Mouse (Mus musculus): ENCODE results near the gene Fam81b. TPM values are rescaled to one million over a fixed set of nuclear protein-coding genes. Genes with fewer than 3 reads are reported as not detected.
"Not testable (repeated sequence)": the region's sequence is repeated elsewhere in the genome, so short reads cannot be mapped to it uniquely, and the experiment has no call there.

Fam81b gene
- polyA plus RNA-seq (2014; fragmentation: Nextera tagmentation; extraction: Ambion mirVana): not detected in 2 replicates

- Histone ChIP-seq H3K4me2 (no peak within 1 kb of the TSS), H3K4me3 (ENCODE audit: low read depth, low read length) (no peak within 1 kb of the TSS), H3K36me3 (ENCODE audit: control insufficient read depth, insufficient read depth, low read length) (no peaks in the 10 kb centered on the region), H3K27me3 (replicated peaks; ENCODE audit: control insufficient read depth, insufficient read depth, low read length) (no peaks in the 10 kb centered on the region), H3K9me3 (ENCODE audit: control insufficient read depth, low read length) (no peaks in the 10 kb centered on the region), H3K4me1 (replicated peaks; ENCODE audit: control insufficient read depth, insufficient read depth, low read length) (no peaks in the 10 kb centered on the region), H3K9ac (ENCODE audit: low read depth, low read length) (no peak within 1 kb of the TSS), H3K27ac (ENCODE audit: low read depth, low read length) (no peak within 1 kb of the TSS)
- WGBS: 34% methylated on average over 7 of the region's 7 CpGs
- ATAC-seq (replicated peaks; ENCODE audit: low FRiP score): no peak
- no peak for DNase-seq (ENCODE audit: low spot score)
These were observed at the start of gene Fam81b for GRCm38 (mm10) chr13:76304637-76305122. Fam81b (minus strand) TSS chr13:76305072.

DNA sequence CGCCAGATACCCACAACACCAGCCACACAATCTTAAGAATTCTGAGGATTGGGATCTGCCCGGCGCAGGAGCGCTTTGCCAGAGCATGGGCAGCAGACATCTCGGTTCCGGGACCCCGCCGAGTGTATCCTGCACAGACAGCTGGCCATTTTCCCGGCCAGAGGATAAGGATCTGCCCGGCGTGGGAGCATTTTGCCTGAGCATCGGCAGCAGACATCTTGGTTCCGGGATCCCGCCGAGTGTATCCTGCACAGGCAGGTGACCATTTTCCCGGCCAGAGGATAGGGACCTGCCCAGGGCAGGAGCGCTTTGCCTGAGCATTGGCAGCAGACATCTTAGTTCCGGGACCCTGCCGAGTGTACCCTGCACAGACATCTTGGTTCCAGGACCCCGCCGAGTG, 41.1 kb upstream of the Fam81b start:
- H3K4me3 ChIP-seq (ENCODE audit: low read depth, low read length); H3K27me3 ChIP-seq (replicated peaks; ENCODE audit: control insufficient read depth, insufficient read depth, low read length); H3K4me2 ChIP-seq; DNase-seq (ENCODE audit: low spot score); H3K4me1 ChIP-seq (replicated peaks; ENCODE audit: control insufficient read depth, insufficient read depth, low read length); H3K36me3 ChIP-seq (ENCODE audit: control insufficient read depth, insufficient read depth, low read length); H3K9ac ChIP-seq (ENCODE audit: low read depth, low read length); H3K27ac ChIP-seq (ENCODE audit: low read depth, low read length); H3K9me3 ChIP-seq (ENCODE audit: control insufficient read depth, low read length); ATAC-seq (replicated peaks; ENCODE audit: low FRiP score): not testable (repeated sequence)
- 63% methylated on average over 19 of the region's 21 CpGs for WGBS

DNA sequence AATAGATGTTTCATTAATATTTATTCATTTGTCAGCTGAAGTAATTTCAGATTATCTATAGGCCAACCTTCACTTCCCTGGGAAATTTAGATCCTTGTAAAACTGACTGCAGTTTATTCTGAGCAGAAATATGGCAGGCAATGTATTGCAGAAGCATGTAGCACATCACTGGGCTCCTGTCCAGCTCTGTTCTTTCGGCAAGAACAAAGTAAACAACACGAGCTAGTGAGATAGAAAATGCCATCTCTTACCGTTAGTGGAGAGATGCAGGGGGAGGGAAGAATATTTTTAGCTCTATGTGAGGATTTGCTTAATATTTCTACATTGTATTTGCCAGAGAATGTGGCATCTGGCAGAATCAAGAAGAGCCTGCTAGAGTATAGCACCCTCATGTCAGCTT, 13.8 kb upstream of the Fam81b start:
- DNase-seq (ENCODE audit: low spot score) (no peak), ATAC-seq (replicated peaks; ENCODE audit: low FRiP score) (no peak)
- Histone ChIP-seq H3K4me2 (no peak overlapping the region), H3K9me3 (ENCODE audit: control insufficient read depth, low read length) (no peaks in the 10 kb centered on the region), H3K4me1 (replicated peaks; ENCODE audit: control insufficient read depth, insufficient read depth, low read length) (no peaks in the 10 kb centered on the region), H3K9ac (ENCODE audit: low read depth, low read length) (no peak overlapping the region), H3K4me3 (ENCODE audit: low read depth, low read length) (no peak overlapping the region), H3K27me3 (replicated peaks; ENCODE audit: control insufficient read depth, insufficient read depth, low read length) (no peaks in the 10 kb centered on the region), H3K27ac (ENCODE audit: low read depth, low read length) (no peak overlapping the region), H3K36me3 (ENCODE audit: control insufficient read depth, insufficient read depth, low read length) (no peaks in the 10 kb centered on the region)
- 46% methylated on average over 3 of the region's 3 CpGs for WGBS

GRCm38 (mm10) chr13:76311580-76311979, 6.7 kb upstream of the Fam81b start:
- no peak overlapping the region for H3K27ac ChIP-seq (ENCODE audit: low read depth, low read length)
- no peaks in the 10 kb centered on the region for H3K36me3 ChIP-seq (ENCODE audit: control insufficient read depth, insufficient read depth, low read length)
- H3K4me2 ChIP-seq: no peak overlapping the region
- H3K9me3 ChIP-seq (ENCODE audit: control insufficient read depth, low read length): no peaks in the 10 kb centered on the region
- DNase-seq (ENCODE audit: low spot score) (no peak), ATAC-seq (replicated peaks; ENCODE audit: low FRiP score) (no peak)
- H3K4me3 ChIP-seq (ENCODE audit: low read depth, low read length): no peak overlapping the region
- no peak overlapping the region for H3K9ac ChIP-seq (ENCODE audit: low read depth, low read length)
- H3K27me3 ChIP-seq (replicated peaks; ENCODE audit: control insufficient read depth, insufficient read depth, low read length): no peaks in the 10 kb centered on the region
- 80% methylated on average over 7 of the region's 7 CpGs for WGBS
- no peaks in the 10 kb centered on the region for H3K4me1 ChIP-seq (replicated peaks; ENCODE audit: control insufficient read depth, insufficient read depth, low read length)

GRCm38 (mm10) chr13:76308811-76309210, 3.9 kb upstream of the Fam81b start:
- no peaks in the 10 kb centered on the region for H3K4me1 ChIP-seq (replicated peaks; ENCODE audit: control insufficient read depth, insufficient read depth, low read length)
- no peak for ATAC-seq (replicated peaks; ENCODE audit: low FRiP score)
- DNase-seq (ENCODE audit: low spot score): no peak
- 62% methylated on average over 1 of the region's 1 CpGs for WGBS
- no peaks in the 10 kb centered on the region for H3K27me3 ChIP-seq (replicated peaks; ENCODE audit: control insufficient read depth, insufficient read depth, low read length)
- H3K36me3 ChIP-seq (ENCODE audit: control insufficient read depth, insufficient read depth, low read length): no peaks in the 10 kb centered on the region
- H3K9me3 ChIP-seq (ENCODE audit: control insufficient read depth, low read length): no peaks in the 10 kb centered on the region
- no peak overlapping the region for H3K27ac ChIP-seq (ENCODE audit: low read depth, low read length)
- no peak overlapping the region for H3K9ac ChIP-seq (ENCODE audit: low read depth, low read length)
- no peak overlapping the region for H3K4me2 ChIP-seq
- H3K4me3 ChIP-seq (ENCODE audit: low read depth, low read length): no peak overlapping the region

GRCm38 (mm10) chr13:76305655-76306365, 938 bp upstream of the Fam81b start:
- no peaks in the 10 kb centered on the region for H3K9me3 ChIP-seq (ENCODE audit: control insufficient read depth, low read length)
- H3K4me3 ChIP-seq (ENCODE audit: low read depth, low read length): no peak overlapping the region
- H3K4me1 ChIP-seq (replicated peaks; ENCODE audit: control insufficient read depth, insufficient read depth, low read length): no peaks in the 10 kb centered on the region
- no peak overlapping the region for H3K9ac ChIP-seq (ENCODE audit: low read depth, low read length)
- no peak for ATAC-seq (replicated peaks; ENCODE audit: low FRiP score)
- no peaks in the 10 kb centered on the region for H3K27me3 ChIP-seq (replicated peaks; ENCODE audit: control insufficient read depth, insufficient read depth, low read length)
- no peaks in the 10 kb centered on the region for H3K36me3 ChIP-seq (ENCODE audit: control insufficient read depth, insufficient read depth, low read length)
- no peak for DNase-seq (ENCODE audit: low spot score)
- 48% methylated on average over 2 of the region's 2 CpGs for WGBS
- no peak overlapping the region for H3K4me2 ChIP-seq
- no peak overlapping the region for H3K27ac ChIP-seq (ENCODE audit: low read depth, low read length)

- H3K4me3 ChIP-seq (ENCODE audit: low read depth, low read length): no peak overlapping the region
- H3K4me1 ChIP-seq (replicated peaks; ENCODE audit: control insufficient read depth, insufficient read depth, low read length): no peaks in the 10 kb centered on the region
- no peak for ATAC-seq (replicated peaks; ENCODE audit: low FRiP score)
- no peak overlapping the region for H3K4me2 ChIP-seq
- WGBS: 88% methylated on average over 3 of the region's 3 CpGs
- H3K36me3 ChIP-seq (ENCODE audit: control insufficient read depth, insufficient read depth, low read length): no peaks in the 10 kb centered on the region
- H3K9ac ChIP-seq (ENCODE audit: low read depth, low read length): no peak overlapping the region
- no peaks in the 10 kb centered on the region for H3K9me3 ChIP-seq (ENCODE audit: control insufficient read depth, low read length)
- DNase-seq (ENCODE audit: low spot score): no peak
- H3K27me3 ChIP-seq (replicated peaks; ENCODE audit: control insufficient read depth, insufficient read depth, low read length): no peaks in the 10 kb centered on the region
- no peak overlapping the region for H3K27ac ChIP-seq (ENCODE audit: low read depth, low read length)
These were observed 369 bp upstream of the Fam81b start for GRCm38 (mm10) chr13:76305241-76305640.

DNA sequence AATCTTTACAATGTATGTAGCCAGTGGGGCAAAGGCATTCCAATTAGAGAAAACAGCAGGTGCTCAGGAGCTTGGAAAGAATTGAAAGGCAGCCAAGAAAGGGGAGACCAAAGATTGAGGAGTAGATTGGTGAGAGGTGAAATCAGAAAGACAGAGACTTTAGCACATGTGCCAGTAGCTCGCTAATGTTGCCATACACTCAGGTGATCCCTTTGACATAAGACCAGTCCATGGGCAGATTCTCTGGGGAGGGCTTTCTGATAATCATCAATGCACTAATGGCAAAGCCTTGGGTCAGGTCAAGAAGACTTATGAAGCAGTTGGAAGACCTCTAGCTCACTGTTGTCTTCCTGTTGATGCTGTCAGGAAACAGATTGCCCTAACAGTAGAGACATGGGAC, 671 bp downstream of the Fam81b start:
- Histone ChIP-seq H3K4me1 (replicated peaks; ENCODE audit: control insufficient read depth, insufficient read depth, low read length) (no peaks in the 10 kb centered on the region), H3K9me3 (ENCODE audit: control insufficient read depth, low read length) (no peaks in the 10 kb centered on the region), H3K36me3 (ENCODE audit: control insufficient read depth, insufficient read depth, low read length) (no peaks in the 10 kb centered on the region), H3K4me3 (ENCODE audit: low read depth, low read length) (no peak overlapping the region), H3K27ac (ENCODE audit: low read depth, low read length) (no peak overlapping the region), H3K27me3 (replicated peaks; ENCODE audit: control insufficient read depth, insufficient read depth, low read length) (no peaks in the 10 kb centered on the region), H3K4me2 (no peak overlapping the region), H3K9ac (ENCODE audit: low read depth, low read length) (no peak overlapping the region)
- DNase-seq (ENCODE audit: low spot score) (no peak), ATAC-seq (replicated peaks; ENCODE audit: low FRiP score) (no peak)
- 75% methylated on average over 1 of the region's 1 CpGs for WGBS

GRCm38 (mm10) chr13:76303160-76303559, 1.7 kb downstream of the Fam81b start:
- H3K9ac ChIP-seq (ENCODE audit: low read depth, low read length): no peak overlapping the region
- H3K4me1 ChIP-seq (replicated peaks; ENCODE audit: control insufficient read depth, insufficient read depth, low read length): no peaks in the 10 kb centered on the region
- H3K36me3 ChIP-seq (ENCODE audit: control insufficient read depth, insufficient read depth, low read length): no peaks in the 10 kb centered on the region
- H3K27ac ChIP-seq (ENCODE audit: low read depth, low read length): no peak overlapping the region
- ATAC-seq (replicated peaks; ENCODE audit: low FRiP score) (0 out of 2 replicates have a peak, but pooled peaks have one; percentile 31), DNase-seq (ENCODE audit: low spot score) (no peak)
- WGBS: 42% methylated on average over 1 of the region's 1 CpGs
- no peaks in the 10 kb centered on the region for H3K9me3 ChIP-seq (ENCODE audit: control insufficient read depth, low read length)
- no peak overlapping the region for H3K4me3 ChIP-seq (ENCODE audit: low read depth, low read length)
- H3K4me2 ChIP-seq: no peak overlapping the region
- H3K27me3 ChIP-seq (replicated peaks; ENCODE audit: control insufficient read depth, insufficient read depth, low read length): no peaks in the 10 kb centered on the region
